Comparison of ENCODE assay signal across 22 mouse cellular contexts in genomic region chr7:80062083-80062826, GRCm38 (mm10). TPM values are rescaled to one million over a fixed set of nuclear protein-coding genes. Genes with fewer than 3 reads are reported as not detected.
A peak's percentile ranks its signal among the peaks of the same experiment; 100 is the strongest.
DNase-seq lines count a peak whose midpoint lies in the region; ATAC-seq and TF ChIP-seq lines count a peak whose summit lies in the region.
"Had no signal": no experiment of that assay in that cellular context is flagged by ENCODE, and none has a peak within 500 bp of the region (broad histone marks: within the 10 kb centered on the region; RNA-seq: fewer than 3 reads in every experiment).

No protein-coding gene starts in this region.

- no peak overlapping the region for H3K9ac ChIP-seq in hindbrain, embryonic 14.5 days
- no peak overlapping the region for H3K9ac ChIP-seq in lung, postnatal 0 days (replicated peaks; ENCODE audit: low read depth)
- H3K9ac ChIP-seq: hindbrain, embryonic 15.5 days; liver, embryonic 12.5 days had no signal

- no peak for ATAC-seq in hindbrain, embryonic 14.5 days (ENCODE audit: low FRiP score)
- no peak for ATAC-seq in lung, postnatal 0 days
- ATAC-seq: CD4-positive, CD25-positive, alpha-beta regulatory T cell, adult 4 months; intestine, postnatal 0 days; liver, embryonic 12.5 days had no signal

- H3K4me2 ChIP-seq in hindbrain, embryonic 14.5 days (replicated peaks) = no peak overlapping the region
- H3K4me2 ChIP-seq in lung, postnatal 0 days (replicated peaks; ENCODE audit: low read depth, low read length) = no peak overlapping the region
- H3K4me2 ChIP-seq: forebrain, embryonic 12.5 days; hindbrain, embryonic 15.5 days; liver, embryonic 12.5 days had no signal

- H3K4me3 ChIP-seq in hindbrain, embryonic 10.5 days = no peak overlapping the region
- H3K4me3 ChIP-seq in hindbrain, embryonic 14.5 days (replicated peaks; ENCODE audit: low read length) = no peak overlapping the region
- no peak overlapping the region for H3K4me3 ChIP-seq in lung, postnatal 0 days (ENCODE audit: low read depth, low read length)
- H3K4me3 ChIP-seq: embryonic facial prominence, embryonic 10.5 days; forebrain, embryonic 12.5 days; hindbrain, embryonic 15.5 days; left cerebral cortex, adult 2 months; liver, embryonic 12.5 days; myocyte had no signal

- no peaks in the 10 kb centered on the region for H3K9me3 ChIP-seq in hindbrain, embryonic 10.5 days
- no peaks in the 10 kb centered on the region for H3K9me3 ChIP-seq in hindbrain, embryonic 14.5 days (ENCODE audit: control insufficient read depth, low read length)
- no peaks in the 10 kb centered on the region for H3K9me3 ChIP-seq in lung, postnatal 0 days (ENCODE audit: low read length)
- H3K9me3 ChIP-seq: embryonic facial prominence, embryonic 10.5 days; forebrain, embryonic 12.5 days; G1E; hindbrain, embryonic 15.5 days; liver, embryonic 12.5 days had no signal

- WGBS in hindbrain, embryonic 10.5 days = 84% methylated on average over 17 of the region's 17 CpGs
- WGBS in hindbrain, embryonic 14.5 days = 82% methylated on average over 17 of the region's 17 CpGs
- WGBS in lung, postnatal 0 days = 87% methylated on average over 17 of the region's 17 CpGs

- 0 out of 2 replicates have a peak, but pooled peaks cover 13% of the 10 kb centered on the region for H3K36me3 ChIP-seq in hindbrain, embryonic 10.5 days
- no peaks in the 10 kb centered on the region for H3K36me3 ChIP-seq in hindbrain, embryonic 14.5 days (replicated peaks; ENCODE audit: control insufficient read depth, insufficient read depth)
- no peaks in the 10 kb centered on the region for H3K36me3 ChIP-seq in lung, postnatal 0 days (ENCODE audit: insufficient read depth, low read length)
- H3K36me3 ChIP-seq: forebrain, embryonic 12.5 days; hindbrain, embryonic 15.5 days; liver, embryonic 12.5 days had no signal

- 0 out of 2 replicates have a peak, but pooled peaks have one; percentile 1 for TF ChIP-seq CTCF in lung, postnatal 0 days (IDR thresholded peaks at IDR 0.05)

- H3K27ac ChIP-seq in hindbrain, embryonic 10.5 days = peak overlapping the region; percentile 86
- H3K27ac ChIP-seq in hindbrain, embryonic 14.5 days = no peak overlapping the region
- 0 out of 2 replicates have a peak overlapping the region, but pooled peaks have one; percentile 14 for H3K27ac ChIP-seq in lung, postnatal 0 days (ENCODE audit: low read length)
- H3K27ac ChIP-seq: hindbrain, embryonic 15.5 days; left cerebral cortex, adult 2 months; liver, embryonic 12.5 days had no signal

- H3K27me3 ChIP-seq in hindbrain, embryonic 10.5 days (ENCODE audit: insufficient read depth, poor library complexity, severe bottlenecking) = no peaks in the 10 kb centered on the region
- no peaks in the 10 kb centered on the region for H3K27me3 ChIP-seq in hindbrain, embryonic 14.5 days (ENCODE audit: control insufficient read depth, insufficient read depth, low read length)
- no peaks in the 10 kb centered on the region for H3K27me3 ChIP-seq in lung, postnatal 0 days (replicated peaks; ENCODE audit: insufficient read depth, low read length)
- H3K27me3 ChIP-seq: forebrain, embryonic 12.5 days; hindbrain, embryonic 15.5 days; liver, embryonic 12.5 days had no signal

- TF ChIP-seq EP300 in lung, postnatal 0 days (IDR thresholded peaks at IDR 0.05) = no peak

- H3K4me1 ChIP-seq in hindbrain, embryonic 10.5 days (replicated peaks) = peaks cover 97% of the 10 kb centered on the region
- peaks cover 39% of the 10 kb centered on the region for H3K4me1 ChIP-seq in hindbrain, embryonic 14.5 days (replicated peaks; ENCODE audit: control insufficient read depth, insufficient read depth, low read length)
- H3K4me1 ChIP-seq in lung, postnatal 0 days (ENCODE audit: insufficient read depth, low read depth, low read length) = peaks cover 37% of the 10 kb centered on the region; the same call in 1 of the 2 replicates

- DNase-seq in cerebellum, adult 9-10 months = peak; percentile 54
- DNase-seq in cerebellum, adult 11 months = no peak
- DNase-seq in hindbrain, embryonic 10.5 days (ENCODE audit: low spot score) = no peak
- DNase-seq in hindbrain, embryonic 14.5 days (ENCODE audit: low spot score) = no peak
- DNase-seq in lung, postnatal 0 days (ENCODE audit: low spot score) = no peak
- no peak for DNase-seq in lung, postnatal 25 days (ENCODE audit: low spot score)
- peak; percentile 50 to 54 for DNase-seq in cerebellum, postnatal 36 days
- DNase-seq in layer of hippocampus, adult 9-11 months = no peak
- DNase-seq: adrenal gland, postnatal 14 days; gastrocnemius, postnatal 10 days; lung, adult 2 months; lung, postnatal 4 days; thymus, postnatal 25 days had no signal

RNA-seq across cellular contexts. Expression of gene Zfp710, which starts 37.6 kb away (rescaled TPM):
- polyA plus RNA-seq in hindbrain, embryonic 10.5 days (2016; fragmentation: Nextera tagmentation; extraction: Ambion mirVana) = 37.5 and 39.3 TPM in 2 replicates
- 14.7 and 17.5 TPM in 2 replicates for polyA plus RNA-seq in hindbrain, embryonic 14.5 days (2014; fragmentation: Nextera tagmentation; extraction: Ambion mirVana)
- polyA plus RNA-seq in lung, postnatal 0 days (2015; fragmentation: Nextera tagmentation; extraction: Ambion mirVana) = 11.1 and 12.9 TPM in 2 replicates

RNA-seq across cellular contexts. Expression of gene Idh2, which starts 52.9 kb away (rescaled TPM):
- 429 and 446 TPM in 2 replicates for polyA plus RNA-seq in hindbrain, embryonic 10.5 days (2016; fragmentation: Nextera tagmentation; extraction: Ambion mirVana)
- polyA plus RNA-seq in hindbrain, embryonic 14.5 days (2014; fragmentation: Nextera tagmentation; extraction: Ambion mirVana) = 198 and 205 TPM in 2 replicates
- polyA plus RNA-seq in lung, postnatal 0 days (2015; fragmentation: Nextera tagmentation; extraction: Ambion mirVana) = 296 and 298 TPM in 2 replicates

Comparison
In these comparisons a context has a peak if more than half of its experiments do, and no peak if none do; other contexts are left out.
1. DNase-seq: peak in cerebellum, adult 9-10 months (single experiment) and cerebellum, postnatal 36 days (2 of 2); none in cerebellum, adult 11 months (single experiment), hindbrain, embryonic 10.5 days (single experiment), hindbrain, embryonic 14.5 days (single experiment), lung, postnatal 0 days (single experiment), lung, postnatal 25 days (single experiment) and layer of hippocampus, adult 9-11 months (single experiment).